Mouse (Mus musculus): ENCODE measurements around the gene Mcoln1. TPM values are rescaled to one million over a fixed set of nuclear protein-coding genes. Genes with fewer than 3 reads are reported as not detected.

Mcoln1 gene
- polyA plus RNA-seq, 1 experiment from 2014 or later, result 44.1 TPM

GRCm38 (mm10) chr8:3514681-3515247 is 14.5 kb downstream of the Mcoln1 start:
- DNase-seq (ENCODE audit: low spot score), result no peak
- peaks cover 6% of the 10 kb centered on the region for H3K4me1 ChIP-seq (ENCODE audit: control insufficient read depth, insufficient read depth, low read length)
- H3K4me3 ChIP-seq (ENCODE audit: low read depth, low read length), result peak overlapping the region; percentile 39; the same call in 1 of the 2 replicates
- peak overlapping the region; percentile 73 for H3K27ac ChIP-seq (replicated peaks; ENCODE audit: low read depth, low read length)
- ATAC-seq (ENCODE audit: insufficient number of reproducible peaks, low FRiP score, low TSS enrichment, low read depth), result no peak
- H3K9me3 ChIP-seq (ENCODE audit: control insufficient read depth, low read length), result peaks cover 3% of the 10 kb centered on the region; the same call in 1 of the 2 replicates
- WGBS, result 30% methylated on average over 13 of the region's 13 CpGs
- peak overlapping the region; percentile 86 for H3K4me2 ChIP-seq (ENCODE audit: low read depth, severe bottlenecking)
- H3K27me3 ChIP-seq (ENCODE audit: control insufficient read depth, insufficient read depth, low read length), result no peaks in the 10 kb centered on the region
- H3K9ac ChIP-seq (ENCODE audit: low read length), result peak overlapping the region; percentile 47
- H3K36me3 ChIP-seq (ENCODE audit: control insufficient read depth, insufficient read depth, low read length), result no peaks in the 10 kb centered on the region

- WGBS, result under 1% methylated on average over 25 of the region's 25 CpGs
- Histone ChIP-seq H3K4me3 (ENCODE audit: low read depth, low read length) (peak within 1 kb of the TSS; percentile 39), H3K9me3 (ENCODE audit: control insufficient read depth, low read length) (peaks cover 3% of the 10 kb centered on the region; the same call in 1 of the 2 replicates), H3K4me1 (ENCODE audit: control insufficient read depth, insufficient read depth, low read length) (peaks cover 6% of the 10 kb centered on the region), H3K36me3 (ENCODE audit: control insufficient read depth, insufficient read depth, low read length) (no peaks in the 10 kb centered on the region), H3K27ac (replicated peaks; ENCODE audit: low read depth, low read length) (peak within 1 kb of the TSS; percentile 73), H3K4me2 (ENCODE audit: low read depth, severe bottlenecking) (peak within 1 kb of the TSS; percentile 86), H3K9ac (ENCODE audit: low read length) (peak within 1 kb of the TSS; percentile 56), H3K27me3 (ENCODE audit: control insufficient read depth, insufficient read depth, low read length) (no peaks in the 10 kb centered on the region)
- DNase-seq (ENCODE audit: low spot score) (peak; percentile 94), ATAC-seq (ENCODE audit: insufficient number of reproducible peaks, low FRiP score, low TSS enrichment, low read depth) (peak; percentile 76)
Measured at GRCm38 (mm10) chr8:3515260-3515671, 15.0 kb downstream of the Mcoln1 start, which contains the start of gene Pnpla6. Gene Pnpla6, plus strand, starts transcription at chr8:3515384.

GRCm38 (mm10) chr8:3515771-3516417 is 15.6 kb downstream of the Mcoln1 start:
- peak; percentile 68 for DNase-seq (ENCODE audit: low spot score)
- Histone ChIP-seq H3K4me2 (ENCODE audit: low read depth, severe bottlenecking) (peak overlapping the region; percentile 86), H3K9me3 (ENCODE audit: control insufficient read depth, low read length) (peaks cover 3% of the 10 kb centered on the region; the same call in 1 of the 2 replicates), H3K27ac (replicated peaks; ENCODE audit: low read depth, low read length) (peak overlapping the region; percentile 5; the same call in 1 of the 2 replicates), H3K4me3 (ENCODE audit: low read depth, low read length) (peak overlapping the region; percentile 39), H3K9ac (ENCODE audit: low read length) (peak overlapping the region; percentile 56), H3K4me1 (ENCODE audit: control insufficient read depth, insufficient read depth, low read length) (peaks cover 6% of the 10 kb centered on the region), H3K27me3 (ENCODE audit: control insufficient read depth, insufficient read depth, low read length) (no peaks in the 10 kb centered on the region), H3K36me3 (ENCODE audit: control insufficient read depth, insufficient read depth, low read length) (no peaks in the 10 kb centered on the region)
- under 1% methylated on average over 25 of the region's 25 CpGs for WGBS
- peak; percentile 4; the same call in 1 of the 2 replicates for ATAC-seq (ENCODE audit: insufficient number of reproducible peaks, low FRiP score, low TSS enrichment, low read depth)

- WGBS, result 1% methylated on average over 36 of the region's 36 CpGs
- H3K9me3 ChIP-seq (ENCODE audit: control insufficient read depth, low read length), result peaks cover 3% of the 10 kb centered on the region; the same call in 1 of the 2 replicates
- H3K27me3 ChIP-seq (ENCODE audit: control insufficient read depth, insufficient read depth, low read length), result no peaks in the 10 kb centered on the region
Measured at GRCm38 (mm10) chr8:3516450-3517116, 16.3 kb downstream of the Mcoln1 start.

GRCm38 (mm10) chr8:3517117-3517495 is 16.8 kb downstream of the Mcoln1 start:
- H3K9me3 ChIP-seq (ENCODE audit: control insufficient read depth, low read length), result peaks cover 3% of the 10 kb centered on the region; the same call in 1 of the 2 replicates
- peaks cover 2% of the 10 kb centered on the region; the same call in 1 of the 2 replicates for H3K36me3 ChIP-seq (ENCODE audit: control insufficient read depth, insufficient read depth, low read length)
- peak overlapping the region; percentile 9; the same call in 1 of the 2 replicates for H3K9ac ChIP-seq (ENCODE audit: low read length)
- H3K4me2 ChIP-seq (ENCODE audit: low read depth, severe bottlenecking), result peak overlapping the region; percentile 86
- DNase-seq (ENCODE audit: low spot score) (no peak), ATAC-seq (ENCODE audit: insufficient number of reproducible peaks, low FRiP score, low TSS enrichment, low read depth) (no peak; the same call in 1 of the 2 replicates)
- H3K27me3 ChIP-seq (ENCODE audit: control insufficient read depth, insufficient read depth, low read length), result no peaks in the 10 kb centered on the region
- H3K27ac ChIP-seq (replicated peaks; ENCODE audit: low read depth, low read length), result no peak overlapping the region
- 12% methylated on average over 16 of the region's 16 CpGs for WGBS
- H3K4me1 ChIP-seq (ENCODE audit: control insufficient read depth, insufficient read depth, low read length), result peaks cover 6% of the 10 kb centered on the region
- H3K4me3 ChIP-seq (ENCODE audit: low read depth, low read length), result peak overlapping the region; percentile 39

More at GRCm38 (mm10) chr8:3516450-3517116, 16.3 kb downstream of the Mcoln1 start:
- DNase-seq (ENCODE audit: low spot score), result peak; percentile 93
- ATAC-seq (ENCODE audit: insufficient number of reproducible peaks, low FRiP score, low TSS enrichment, low read depth), result peak; percentile 87
- Histone ChIP-seq H3K4me3 (ENCODE audit: low read depth, low read length) (peak overlapping the region; percentile 39), H3K4me1 (ENCODE audit: control insufficient read depth, insufficient read depth, low read length) (peaks cover 6% of the 10 kb centered on the region), H3K9ac (ENCODE audit: low read length) (peak overlapping the region; percentile 56), H3K4me2 (ENCODE audit: low read depth, severe bottlenecking) (peak overlapping the region; percentile 86), H3K36me3 (ENCODE audit: control insufficient read depth, insufficient read depth, low read length) (no peaks in the 10 kb centered on the region), H3K27ac (replicated peaks; ENCODE audit: low read depth, low read length) (no peak overlapping the region; the same call in 1 of the 2 replicates)

GRCm38 (mm10) chr8:3522007-3522697 is 21.9 kb downstream of the Mcoln1 start:
- Histone ChIP-seq H3K27ac (replicated peaks; ENCODE audit: low read depth, low read length) (no peak overlapping the region), H3K4me3 (ENCODE audit: low read depth, low read length) (no peak overlapping the region), H3K4me1 (ENCODE audit: control insufficient read depth, insufficient read depth, low read length) (no peaks in the 10 kb centered on the region), H3K27me3 (ENCODE audit: control insufficient read depth, insufficient read depth, low read length) (no peaks in the 10 kb centered on the region), H3K9ac (ENCODE audit: low read length) (no peak overlapping the region), H3K36me3 (ENCODE audit: control insufficient read depth, insufficient read depth, low read length) (peaks cover 11% of the 10 kb centered on the region; the same call in 1 of the 2 replicates), H3K4me2 (ENCODE audit: low read depth, severe bottlenecking) (no peak overlapping the region), H3K9me3 (ENCODE audit: control insufficient read depth, low read length) (no peaks in the 10 kb centered on the region)
- DNase-seq (ENCODE audit: low spot score) (no peak), ATAC-seq (ENCODE audit: insufficient number of reproducible peaks, low FRiP score, low TSS enrichment, low read depth) (no peak)
- 90% methylated on average over 13 of the region's 13 CpGs for WGBS

- WGBS, result 89% methylated on average over 5 of the region's 5 CpGs
- DNase-seq (ENCODE audit: low spot score), result no peak
Measured at GRCm38 (mm10) chr8:3530816-3531215, 30.6 kb downstream of the Mcoln1 start.

GRCm38 (mm10) chr8:3531936-3532335 is 31.7 kb downstream of the Mcoln1 start:
- Histone ChIP-seq H3K36me3 (ENCODE audit: control insufficient read depth, insufficient read depth, low read length) (peaks cover 11% of the 10 kb centered on the region), H3K27ac (replicated peaks; ENCODE audit: low read depth, low read length) (no peak overlapping the region), H3K9ac (ENCODE audit: low read length) (no peak overlapping the region), H3K4me1 (ENCODE audit: control insufficient read depth, insufficient read depth, low read length) (no peaks in the 10 kb centered on the region), H3K4me3 (ENCODE audit: low read depth, low read length) (no peak overlapping the region), H3K27me3 (ENCODE audit: control insufficient read depth, insufficient read depth, low read length) (no peaks in the 10 kb centered on the region), H3K9me3 (ENCODE audit: control insufficient read depth, low read length) (no peaks in the 10 kb centered on the region), H3K4me2 (ENCODE audit: low read depth, severe bottlenecking) (no peak overlapping the region)
- no peak for DNase-seq (ENCODE audit: low spot score)
- 96% methylated on average over 18 of the region's 18 CpGs for WGBS
- ATAC-seq (ENCODE audit: insufficient number of reproducible peaks, low FRiP score, low TSS enrichment, low read depth), result no peak

More at GRCm38 (mm10) chr8:3530816-3531215, 30.6 kb downstream of the Mcoln1 start:
- no peaks in the 10 kb centered on the region for H3K27me3 ChIP-seq (ENCODE audit: control insufficient read depth, insufficient read depth, low read length)
- H3K9me3 ChIP-seq (ENCODE audit: control insufficient read depth, low read length), result no peaks in the 10 kb centered on the region
- no peak for ATAC-seq (ENCODE audit: insufficient number of reproducible peaks, low FRiP score, low TSS enrichment, low read depth)
- H3K4me2 ChIP-seq (ENCODE audit: low read depth, severe bottlenecking), result no peak overlapping the region
- no peak overlapping the region for H3K27ac ChIP-seq (replicated peaks; ENCODE audit: low read depth, low read length)
- peaks cover 17% of the 10 kb centered on the region for H3K36me3 ChIP-seq (ENCODE audit: control insufficient read depth, insufficient read depth, low read length)
- H3K4me1 ChIP-seq (ENCODE audit: control insufficient read depth, insufficient read depth, low read length), result no peaks in the 10 kb centered on the region
- no peak overlapping the region for H3K9ac ChIP-seq (ENCODE audit: low read length)
- H3K4me3 ChIP-seq (ENCODE audit: low read depth, low read length), result no peak overlapping the region
